12 mouse cellular contexts compared by ENCODE assay signal in genomic region chr2:103088099-103088498, GRCm38 (mm10). TPM values are rescaled to one million over a fixed set of nuclear protein-coding genes. Genes with fewer than 3 reads are reported as not detected.
DNase-seq lines count a peak whose midpoint lies in the region; ATAC-seq and TF ChIP-seq lines count a peak whose summit lies in the region.
"Had no signal": no experiment of that assay in that cellular context is flagged by ENCODE, and none has a peak within 500 bp of the region (broad histone marks: within the 10 kb centered on the region; RNA-seq: fewer than 3 reads in every experiment).

No protein-coding gene starts in this region.

- H3K36me3 ChIP-seq in kidney, postnatal 0 days (ENCODE audit: insufficient read depth, low read length): 0 out of 2 replicates have a peak, but pooled peaks cover 8% of the 10 kb centered on the region
- H3K36me3 ChIP-seq in testis, adult 2 months (ENCODE audit: control insufficient read depth, insufficient read depth, low read length): peaks cover 1% of the 10 kb centered on the region

- in situ Hi-C loops in Patski (cut with MboI; ENCODE audit: low pct_unique_long_range_greater_than_20kb): loop anchor here (5.0 kb wide), 2 partner anchors 259 to 334 kb away; no protein-coding TSS in a partner anchor

- H3K4me1 ChIP-seq in kidney, postnatal 0 days (replicated peaks; ENCODE audit: insufficient read depth, low read length): no peaks in the 10 kb centered on the region
- H3K4me1 ChIP-seq in testis, adult 2 months (ENCODE audit: control insufficient read depth, insufficient read depth, low read length): no peaks in the 10 kb centered on the region
- H3K4me1 ChIP-seq: embryonic facial prominence, embryonic 15.5 days; heart, embryonic 10.5 days; hindbrain, embryonic 12.5 days; limb, embryonic 12.5 days had no signal

- no peak for TF ChIP-seq POLR2A in testis, adult 2 months (IDR thresholded peaks at IDR 0.05; ENCODE audit: control insufficient read depth, low read depth, low read length)

- no peak for ATAC-seq in kidney, postnatal 0 days (replicated peaks; ENCODE audit: low FRiP score, low read depth)
- no peak for ATAC-seq in Patski

- 94% methylated on average over 4 of the region's 4 CpGs for WGBS in kidney, postnatal 0 days

- H3K9ac ChIP-seq in kidney, postnatal 0 days (ENCODE audit: low read depth, low read length): no peak overlapping the region
- H3K9ac ChIP-seq: embryonic facial prominence, embryonic 15.5 days; hindbrain, embryonic 12.5 days; limb, embryonic 12.5 days had no signal

- H3K4me3 ChIP-seq in kidney, postnatal 0 days (replicated peaks; ENCODE audit: low read depth, low read length): no peak overlapping the region
- H3K4me3 ChIP-seq in testis, adult 2 months (ENCODE audit: control insufficient read depth, low read depth, low read length): no peak overlapping the region
- H3K4me3 ChIP-seq: embryonic facial prominence, embryonic 15.5 days; heart, embryonic 10.5 days; hindbrain, embryonic 12.5 days; limb, embryonic 12.5 days had no signal

- no peak overlapping the region for H3K4me2 ChIP-seq in kidney, postnatal 0 days (ENCODE audit: low read length)
- H3K4me2 ChIP-seq: embryonic facial prominence, embryonic 15.5 days; hindbrain, embryonic 12.5 days; limb, embryonic 12.5 days had no signal

- POLR2A ChIA-PET in Patski (lab: Charles Lee): no interaction called here

- H3K27ac ChIP-seq in kidney, postnatal 0 days: no peak overlapping the region
- H3K27ac ChIP-seq in testis, adult 2 months (ENCODE audit: control insufficient read depth, insufficient read depth, low read depth, low read length): no peak overlapping the region
- H3K27ac ChIP-seq: embryonic facial prominence, embryonic 15.5 days; heart, embryonic 10.5 days; hindbrain, embryonic 12.5 days; limb, embryonic 12.5 days had no signal

- CTCF ChIA-PET in Patski (lab: Charles Lee): interaction anchor here (1.4 to 3.7 kb wide), 2 partner anchors 8 to 259 kb away, joined by 4 to 17 read pairs; no protein-coding TSS in a partner anchor

- no peak for DNase-seq in kidney, postnatal 0 days (ENCODE audit: low spot score)
- no peak for DNase-seq in kidney, postnatal 10 days
- no peak for DNase-seq in testis, postnatal 14 days (ENCODE audit: low spot score)
- no peak for DNase-seq in Patski (ENCODE audit: low read depth, low spot score)
- no peak for DNase-seq in frontal cortex, adult 2 months (ENCODE audit: extremely low spot score in 1 of 2, low spot score in 1 of 2)
- no peak for DNase-seq in adrenal gland, adult 2 months
- DNase-seq: cerebellum, postnatal 36 days had no signal

- H3K9me3 ChIP-seq in kidney, postnatal 0 days (replicated peaks; ENCODE audit: low read length): no peaks in the 10 kb centered on the region
- H3K9me3 ChIP-seq: embryonic facial prominence, embryonic 15.5 days; heart, embryonic 10.5 days; hindbrain, embryonic 12.5 days; limb, embryonic 12.5 days had no signal

- no peaks in the 10 kb centered on the region for H3K27me3 ChIP-seq in kidney, postnatal 0 days (ENCODE audit: insufficient read depth, low read length)
- H3K27me3 ChIP-seq in testis, adult 2 months (ENCODE audit: control insufficient read depth, insufficient read depth, low read length): no peaks in the 10 kb centered on the region
- H3K27me3 ChIP-seq in Patski: no peaks in the 10 kb centered on the region
- H3K27me3 ChIP-seq: embryonic facial prominence, embryonic 15.5 days; hindbrain, embryonic 12.5 days; limb, embryonic 12.5 days had no signal

- TF ChIP-seq CTCF in kidney, postnatal 0 days (IDR thresholded peaks at IDR 0.05; ENCODE audit: low read depth): peak; percentile 50; the same call in 1 of the 2 replicates
- TF ChIP-seq CTCF in testis, adult 2 months (IDR thresholded peaks at IDR 0.05; ENCODE audit: control insufficient read depth, insufficient read depth, insufficient replicate concordance, low read depth, low read length): peak; percentile 55; the same call in 1 of the 2 replicates
- TF ChIP-seq CTCF in Patski (IDR thresholded peaks at IDR 0.05): peak; percentile 58

RNA-seq across cellular contexts. Expression of gene Apip, which starts 14.6 kb away (rescaled TPM):
- 56.0 and 56.9 TPM in 2 replicates for polyA plus RNA-seq in kidney, postnatal 0 days (2015; fragmentation: Nextera tagmentation; extraction: Ambion mirVana)
- 16.9 and 19.1 TPM in 2 replicates for polyA plus RNA-seq in testis, adult 2 months (2012; rRNA removed)
- 48.6 TPM for polyA plus RNA-seq in Patski (2021)
- 26.9 and 31.7 TPM in 2 replicates for polyA plus RNA-seq in frontal cortex, adult 2 months (2012; rRNA removed)
- total RNA-seq in adrenal gland, adult 2 months (2021): 10 to 100 TPM; 48.8 to 75.8 TPM
- 17.2 and 17.4 TPM in 2 replicates for polyA plus RNA-seq in adrenal gland, adult 2 months (2012; rRNA removed)

RNA-seq across cellular contexts. Expression of gene Pdhx, which starts 14.8 kb away (rescaled TPM):
- polyA plus RNA-seq in kidney, postnatal 0 days (2015; fragmentation: Nextera tagmentation; extraction: Ambion mirVana): 41.7 and 46.5 TPM in 2 replicates
- 47.9 and 50.3 TPM in 2 replicates for polyA plus RNA-seq in testis, adult 2 months (2012; rRNA removed)
- 43.4 TPM for polyA plus RNA-seq in Patski (2021)
- 47.4 and 52.3 TPM in 2 replicates for polyA plus RNA-seq in frontal cortex, adult 2 months (2012; rRNA removed)
- 100 to 1,000 TPM; 127 to 148 TPM for total RNA-seq in adrenal gland, adult 2 months (2021)
- polyA plus RNA-seq in adrenal gland, adult 2 months (2012; rRNA removed): 33.1 and 53.8 TPM in 2 replicates
